Mouse (Mus musculus) midbrain, postnatal 0 days (tissue): ENCODE data around the gene Cldn13. TPM values are rescaled to one million over a fixed set of nuclear protein-coding genes. Genes with fewer than 3 reads are reported as not detected.
A peak's percentile ranks its signal among the peaks of the same experiment; 100 is the strongest.

Experiments used
- ATAC-seq: fragments of 200-750 bp; cut with Nextera tagmentation; 2 replicates; pipeline ENCODE4 v1.8.0; 2017; ENCODE audit warnings: moderate number of reproducible peaks, mild to moderate bottlenecking, moderate TSS enrichment, moderate library complexity; ENCODE audit not compliant: low FRiP score
- DNase-seq: peaks from one replicate; pipeline ENCODE4 v3.0.0-alpha.2; 2015; ENCODE audit warnings: low spot score
- H3K27ac ChIP-seq: fragments of 300-500 bp; sonication (generic); 2 replicates; pipeline ENCODE4 v1.5.1; 2014; ENCODE audit warnings: low read depth, mild to moderate bottlenecking, low read length, mixed read lengths
- H3K27me3 ChIP-seq: fragments of 300-500 bp; sonication (generic); 2 replicates; pipeline ENCODE4 v1.6.1; 2014; ENCODE audit warnings: low read length, control low read depth, mixed read lengths; ENCODE audit not compliant: insufficient read depth
- H3K36me3 ChIP-seq: fragments of 300-500 bp; sonication (generic); 2 replicates; pipeline ENCODE4 v1.6.1; 2014; ENCODE audit warnings: low read length, control low read depth, mixed read lengths; ENCODE audit not compliant: insufficient read depth
- H3K4me1 ChIP-seq: fragments of 300-500 bp; sonication (generic); 2 replicates; pipeline ENCODE4 v1.6.1; 2014; ENCODE audit warnings: mild to moderate bottlenecking, control low read depth, antibody characterized with exemption, low read length, mixed read lengths; ENCODE audit not compliant: insufficient read depth
- H3K4me2 ChIP-seq: fragments of 300-500 bp; sonication (generic); 2 replicates; pipeline ENCODE4 v1.6.1; 2014; ENCODE audit warnings: low read depth, mild to moderate bottlenecking, low read length, mixed read lengths; ENCODE audit not compliant: poor library complexity, severe bottlenecking
- H3K4me3 ChIP-seq: fragments of 300-500 bp; sonication (generic); 2 replicates; pipeline ENCODE4 v1.5.1; 2014; ENCODE audit warnings: low read depth, mild to moderate bottlenecking, low read length, moderate library complexity
- H3K9ac ChIP-seq: fragments of 300-500 bp; sonication (generic); replicated peaks from 2 replicates; pipeline ENCODE4 v1.6.1; 2014; ENCODE audit warnings: mild to moderate bottlenecking, low read length, moderate library complexity, mixed read lengths; ENCODE audit not compliant: poor library complexity, severe bottlenecking
- H3K9me3 ChIP-seq: fragments of 300-500 bp; sonication (generic); 2 replicates; pipeline ENCODE4 v1.6.1; 2016; ENCODE audit warnings: low read length, control low read depth
- CTCF ChIP-seq: IDR thresholded peaks from 2 replicates; pipeline ENCODE4 v1.5.1; 2016; ENCODE audit warnings: antibody characterized with exemption, mild to moderate bottlenecking
- WGBS: fragments of 180-500 bp; shearing (Covaris S2); extraction: QIAGEN DNeasy Blood & Tissue Kit; methylation state at CpG from one replicate; pipeline ENCODE4 v1.1.7; 2014; 5-methylcytosine and 5-hydroxymethylcytosine counted together
- polyA plus RNA-seq: library from polyadenylated mRNA; unstranded; fragments of >200 nt; fragmentation: Nextera tagmentation; extraction: Ambion mirVana; gene quantifications from 2 replicates; pipeline ENCODE4 v1.2.1, GENCODE M21; 2015
- total RNA-seq: library from RNA; depleted of rRNA; stranded (reverse); fragments of >200 nt; gene quantifications from 2 replicates; pipeline ENCODE4 v1.2.3, GENCODE M21; 2014

Gene Cldn13
- total and polyA plus RNA-seq, 2 experiments from 2014 or later = not detected

DNA sequence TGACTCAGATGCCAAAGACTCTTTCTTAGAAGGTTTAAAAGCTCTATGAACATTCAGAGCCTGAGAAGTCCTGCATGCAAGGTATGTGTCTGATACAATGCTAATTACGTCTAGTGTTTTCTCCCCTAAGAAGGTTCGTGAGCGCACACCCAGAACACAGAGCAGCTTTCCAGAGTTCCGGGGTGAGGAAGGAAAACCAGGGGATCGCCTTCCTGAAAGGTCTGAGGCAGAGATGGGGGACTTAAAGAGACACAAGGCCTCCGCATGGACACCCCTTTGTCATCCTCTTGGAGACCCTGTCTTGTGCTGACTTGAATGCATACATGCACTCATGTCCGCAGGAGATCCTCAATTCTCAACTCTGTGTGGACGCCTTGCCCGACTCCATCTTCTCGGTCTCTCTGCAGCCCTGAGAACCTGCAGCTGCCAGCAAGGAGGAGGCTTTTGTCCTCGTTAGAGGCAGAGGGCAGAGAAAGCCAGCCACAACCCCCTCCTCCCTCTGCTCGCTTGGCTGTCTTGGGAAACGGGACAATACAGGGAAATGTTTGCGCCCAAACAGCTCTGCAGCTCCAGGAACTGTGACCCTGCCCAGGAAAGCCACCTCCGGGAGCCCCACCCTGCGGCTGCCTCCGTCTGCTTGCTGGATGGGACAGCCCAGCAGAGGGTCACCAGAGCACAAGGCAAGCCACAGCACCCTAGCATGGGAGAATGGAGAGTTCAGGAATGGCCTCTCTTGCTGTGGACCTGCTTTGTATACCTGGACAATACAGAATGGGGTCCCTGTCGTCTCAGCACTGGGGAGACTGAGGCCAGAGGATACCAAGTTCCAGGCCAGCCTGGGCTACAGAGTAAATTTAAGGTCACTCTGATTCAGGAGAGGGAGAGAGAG is 27.6 kb downstream of the Cldn13 start:
- H3K36me3 ChIP-seq = no peaks in the 10 kb centered on the region
- no peak overlapping the region for H3K9ac ChIP-seq
- no peak overlapping the region for H3K27ac ChIP-seq
- no peak for ATAC-seq
- DNase-seq = no peak
- H3K27me3 ChIP-seq = no peaks in the 10 kb centered on the region
- TF ChIP-seq CTCF = no peak
- no peak overlapping the region for H3K4me2 ChIP-seq
- no peaks in the 10 kb centered on the region for H3K4me1 ChIP-seq
- no peak overlapping the region for H3K4me3 ChIP-seq
- no peaks in the 10 kb centered on the region for H3K9me3 ChIP-seq
- WGBS = 53% methylated on average over 18 of the region's 18 CpGs

DNA sequence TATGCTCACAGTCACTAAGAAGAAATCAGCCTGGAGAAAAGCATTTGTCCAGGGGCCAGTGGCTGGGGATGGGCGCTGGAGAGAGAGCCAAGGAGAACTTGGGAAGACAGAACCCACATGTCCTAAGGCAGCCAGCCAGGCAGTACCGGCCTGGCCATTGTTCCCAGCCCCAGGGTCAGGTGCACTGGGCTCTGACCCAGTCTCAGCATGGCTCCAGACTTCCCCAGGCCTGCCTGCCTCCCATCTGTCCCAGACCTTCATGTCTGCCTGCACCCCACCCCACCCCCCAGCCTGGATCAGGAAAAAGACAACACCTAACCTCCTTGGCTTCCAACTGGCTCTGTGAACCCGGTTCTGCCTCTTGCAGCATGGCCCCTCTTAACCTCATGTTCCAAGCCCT is 32.2 kb downstream of the Cldn13 start:
- Histone ChIP-seq H3K4me3 (no peak overlapping the region), H3K4me2 (no peak overlapping the region), H3K4me1 (no peaks in the 10 kb centered on the region), H3K27me3 (no peaks in the 10 kb centered on the region), H3K27ac (no peak overlapping the region), H3K9ac (no peak overlapping the region), H3K36me3 (no peaks in the 10 kb centered on the region), H3K9me3 (peaks cover 4% of the 10 kb centered on the region; the same call in 1 of the 2 replicates)
- ATAC-seq = no peak
- TF ChIP-seq CTCF = no peak
- WGBS = 54% methylated on average over 3 of the region's 3 CpGs
- DNase-seq = peak; percentile 18

DNA sequence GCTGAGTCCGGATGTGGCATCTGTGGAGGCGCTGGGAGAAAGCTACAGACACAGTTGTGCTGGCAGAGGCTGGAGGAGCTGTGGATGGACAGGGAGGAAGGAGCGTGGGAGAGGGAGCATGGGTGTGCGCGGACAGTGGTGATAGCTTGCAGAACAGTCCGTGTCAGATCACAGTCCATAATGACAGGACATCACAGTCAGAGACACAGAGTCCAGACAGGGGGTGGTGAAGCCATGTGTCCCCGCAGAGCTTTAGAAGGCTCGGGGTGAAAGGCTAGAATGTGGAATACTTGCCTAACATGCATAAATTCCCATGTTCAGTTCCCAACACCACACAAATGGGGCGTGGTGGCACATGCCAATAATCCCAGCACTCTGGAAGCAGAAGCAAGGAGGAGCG is 38.5 kb downstream of the Cldn13 start:
- Histone ChIP-seq H3K27me3 (no peaks in the 10 kb centered on the region), H3K9ac (no peak overlapping the region), H3K9me3 (peaks cover 4% of the 10 kb centered on the region; the same call in 1 of the 2 replicates), H3K4me2 (no peak overlapping the region), H3K27ac (no peak overlapping the region), H3K36me3 (no peaks in the 10 kb centered on the region), H3K4me3 (no peak overlapping the region), H3K4me1 (no peaks in the 10 kb centered on the region)
- no peak for DNase-seq
- TF ChIP-seq CTCF = no peak
- ATAC-seq = no peak
- WGBS = 84% methylated on average over 10 of the region's 10 CpGs

DNA sequence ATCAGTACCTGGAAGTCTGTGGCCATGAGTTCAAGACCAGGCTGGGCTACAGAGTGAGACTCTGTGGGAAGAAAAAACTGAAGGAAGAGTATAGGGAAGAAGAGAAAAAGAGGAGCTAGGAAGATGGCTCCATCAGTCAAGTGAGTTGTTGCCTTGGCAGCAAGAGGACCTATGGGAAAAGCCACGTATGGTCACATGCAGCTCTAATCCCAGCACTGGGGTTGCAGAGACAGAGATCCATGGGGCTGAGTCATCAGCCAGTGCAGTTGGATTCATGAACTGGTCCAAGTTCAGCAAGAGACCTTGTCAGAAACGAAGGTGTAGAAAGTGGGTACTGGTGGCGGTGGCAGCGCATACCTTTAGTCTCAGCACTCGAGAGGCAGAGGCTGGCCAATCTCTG is 40.1 kb downstream of the Cldn13 start:
- H3K4me1 ChIP-seq = no peaks in the 10 kb centered on the region
- no peak for TF ChIP-seq CTCF
- no peaks in the 10 kb centered on the region for H3K27me3 ChIP-seq
- no peaks in the 10 kb centered on the region for H3K36me3 ChIP-seq
- H3K4me2 ChIP-seq = no peak overlapping the region
- H3K9me3 ChIP-seq = no peaks in the 10 kb centered on the region
- WGBS = 90% methylated on average over 5 of the region's 5 CpGs
- no peak overlapping the region for H3K27ac ChIP-seq
- H3K4me3 ChIP-seq = no peak overlapping the region
- no peak overlapping the region for H3K9ac ChIP-seq
- DNase-seq (no peak), ATAC-seq (no peak)

DNA sequence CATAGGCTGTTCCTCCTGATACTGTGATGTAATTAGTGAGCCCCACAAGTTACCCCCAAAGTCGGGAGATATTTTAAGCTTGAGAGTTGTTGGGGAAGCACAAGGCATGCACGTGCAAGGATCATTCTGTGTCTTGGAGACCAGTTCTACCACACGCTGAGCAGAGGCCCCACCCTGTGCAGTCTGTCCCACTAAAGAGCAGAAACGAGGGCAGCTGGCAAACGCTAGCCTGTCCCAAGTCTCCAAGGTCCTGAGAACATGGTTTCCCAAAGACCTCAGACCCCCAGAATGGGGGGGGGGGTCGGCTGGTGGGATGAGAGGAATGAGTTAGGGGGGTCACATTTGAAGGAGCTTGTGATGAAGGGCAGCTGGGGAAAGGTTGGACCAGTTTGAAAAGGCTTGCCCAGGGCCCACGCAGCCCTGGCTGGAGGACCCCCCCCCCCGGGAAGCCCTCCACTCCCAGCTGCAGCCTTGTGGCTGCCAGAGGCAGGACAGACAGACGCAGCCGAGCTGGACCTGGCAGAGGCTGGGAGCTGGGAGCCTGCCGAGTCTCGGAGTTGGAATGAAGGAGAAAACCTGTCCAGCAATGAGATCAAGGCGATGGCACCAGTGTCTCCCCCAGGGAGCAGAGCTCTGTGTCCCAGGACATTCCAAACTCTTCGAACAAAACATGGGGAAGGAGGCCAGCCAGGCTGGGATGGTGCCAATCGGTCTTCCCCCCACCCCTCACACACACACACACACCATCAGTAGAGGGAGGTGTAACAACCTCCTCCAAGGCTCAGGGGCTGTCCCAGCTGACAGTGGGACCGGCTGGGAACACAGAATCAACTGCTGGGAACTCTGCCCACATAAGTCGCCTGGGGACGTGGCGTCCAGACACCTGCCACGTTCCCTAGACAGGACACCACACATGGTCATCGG is 41.1 kb downstream of the Cldn13 start:
- H3K4me3 ChIP-seq = no peak overlapping the region
- no peaks in the 10 kb centered on the region for H3K9me3 ChIP-seq
- DNase-seq = peak; percentile 87
- no peaks in the 10 kb centered on the region for H3K36me3 ChIP-seq
- H3K27ac ChIP-seq = no peak overlapping the region
- ATAC-seq = peak; percentile 56
- H3K27me3 ChIP-seq = no peaks in the 10 kb centered on the region
- TF ChIP-seq CTCF = no peak
- no peaks in the 10 kb centered on the region for H3K4me1 ChIP-seq
- 58% methylated on average over 21 of the region's 21 CpGs for WGBS
- no peak overlapping the region for H3K4me2 ChIP-seq
- H3K9ac ChIP-seq = no peak overlapping the region
